Mouse (Mus musculus) embryonic fibroblast, embryonic 13.5 days (primary cell): ENCODE results near the gene Slc29a3.

ENCODE experiments used
- CTCF ChIP-seq: IDR thresholded peaks from 2 replicates; pipeline ENCODE4 v1.5.1; 2011; ENCODE audit warnings: mild to moderate bottlenecking, control low read depth, low read length, moderate library complexity, borderline replicate concordance; ENCODE audit not compliant: insufficient read depth
- POLR2A ChIP-seq: IDR thresholded peaks from 2 replicates; pipeline ENCODE4 v1.6.1; 2011; ENCODE audit warnings: low read depth, mild to moderate bottlenecking, control low read depth, low read length, moderate library complexity

DNA sequence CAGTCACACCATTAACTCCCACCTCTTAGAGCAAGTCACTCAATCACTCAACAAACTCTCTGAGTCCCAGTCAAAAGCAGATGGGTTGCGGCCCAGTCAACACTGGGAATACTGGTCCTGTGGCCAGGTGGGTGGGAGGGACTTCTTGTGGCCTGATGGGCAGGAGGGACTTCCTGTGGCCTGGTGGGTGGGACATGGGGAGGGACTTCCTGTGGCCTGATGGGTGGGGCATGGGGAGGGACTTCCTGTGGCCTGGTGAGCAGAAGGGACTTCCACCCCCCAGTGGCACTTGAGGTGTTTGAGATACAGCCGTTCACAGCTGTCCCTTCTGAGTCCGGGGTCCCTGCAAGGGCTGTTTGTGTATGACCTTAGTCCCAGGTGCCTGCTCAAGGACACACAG is 84.0 kb downstream of the Slc29a3 start:
- no peak for TF ChIP-seq CTCF
- no peak for TF ChIP-seq POLR2A
